Comparison of ENCODE assay signal across 24 mouse cellular contexts in genomic region chr3:101824338-101824737, GRCm38 (mm10). TPM values are rescaled to one million over a fixed set of nuclear protein-coding genes. Genes with fewer than 3 reads are reported as not detected.
DNase-seq lines count a peak whose midpoint lies in the region; ATAC-seq and TF ChIP-seq lines count a peak whose summit lies in the region.
"Had no signal": no experiment of that assay in that cellular context is flagged by ENCODE, and none has a peak within 500 bp of the region (broad histone marks: within the 10 kb centered on the region; RNA-seq: fewer than 3 reads in every experiment).

No protein-coding gene starts in this region.

- peak; percentile 87 for DNase-seq in kidney, adult 2 months
- DNase-seq in kidney, postnatal 10 days, result peak; percentile 30
- DNase-seq in adrenal gland, adult 8-10 months, result no peak
- no peak for DNase-seq in adrenal gland, postnatal 10 days
- DNase-seq in embryo, embryonic 10.5 days (ENCODE audit: low spot score), result no peak
- DNase-seq: adrenal gland, postnatal 36 days; cerebellum, adult 2 months; embryo, embryonic 11 days; gastrocnemius, postnatal 14 days; heart, adult 2 months; heart, postnatal 14 days had no signal

- no peaks in the 10 kb centered on the region for H3K27me3 ChIP-seq in kidney, adult 2 months (replicated peaks; ENCODE audit: control insufficient read depth, insufficient read depth, low read length)
- no peaks in the 10 kb centered on the region for H3K27me3 ChIP-seq in kidney, embryonic 16.5 days (ENCODE audit: insufficient read depth, low read length)
- H3K27me3 ChIP-seq in intestine, postnatal 0 days (replicated peaks; ENCODE audit: control insufficient read depth, insufficient read depth, low read length), result no peaks in the 10 kb centered on the region
- H3K27me3 ChIP-seq: CH12.LX; embryonic facial prominence, embryonic 15.5 days; heart, embryonic 15.5 days; hindbrain, embryonic 13.5 days; Patski had no signal

- 48% methylated on average over 9 of the region's 9 CpGs for WGBS in kidney, adult 2 months
- 82% methylated on average over 9 of the region's 9 CpGs for WGBS in kidney, embryonic 16.5 days
- 43% methylated on average over 9 of the region's 9 CpGs for WGBS in intestine, postnatal 0 days

- no peak overlapping the region for H3K4me3 ChIP-seq in kidney, adult 2 months (ENCODE audit: insufficient read depth, low read depth, low read length)
- H3K4me3 ChIP-seq in kidney, embryonic 16.5 days (ENCODE audit: low read length), result no peak overlapping the region
- H3K4me3 ChIP-seq in intestine, postnatal 0 days (ENCODE audit: low read depth, low read length), result no peak overlapping the region
- H3K4me3 ChIP-seq: embryonic facial prominence, embryonic 15.5 days; erythroblast, embryonic 14.5 days; forebrain, embryonic 10.5 days; heart, adult 2 months; heart, embryonic 15.5 days; hindbrain, embryonic 13.5 days had no signal

- no peak for TF ChIP-seq CTCF in kidney, adult 2 months (conservative IDR thresholded peaks at IDR 0.05; ENCODE audit: insufficient read depth, insufficient read length, low read depth, low read length)
- TF ChIP-seq CTCF in intestine, postnatal 0 days (IDR thresholded peaks at IDR 0.05; ENCODE audit: low read depth), result no peak

- H3K9me3 ChIP-seq in kidney, embryonic 16.5 days (ENCODE audit: low read length), result peaks cover 3% of the 10 kb centered on the region; the same call in 1 of the 2 replicates
- H3K9me3 ChIP-seq in intestine, postnatal 0 days (ENCODE audit: control insufficient read depth), result no peaks in the 10 kb centered on the region
- H3K9me3 ChIP-seq: embryonic facial prominence, embryonic 15.5 days; forebrain, embryonic 10.5 days; heart, embryonic 15.5 days; hindbrain, embryonic 13.5 days had no signal

- H3K27ac ChIP-seq in kidney, adult 2 months (ENCODE audit: insufficient read depth, low read depth, low read length), result peak overlapping the region; percentile 15; the same call in 1 of the 2 replicates
- H3K27ac ChIP-seq in kidney, embryonic 16.5 days (ENCODE audit: low read length), result no peak overlapping the region
- peak overlapping the region; percentile 15; the same call in 1 of the 2 replicates for H3K27ac ChIP-seq in intestine, postnatal 0 days (ENCODE audit: low read depth, low read length)
- H3K27ac ChIP-seq: embryonic facial prominence, embryonic 15.5 days; forebrain, embryonic 10.5 days; heart, adult 2 months; heart, embryonic 15.5 days; hindbrain, embryonic 13.5 days had no signal

- H3K4me1 ChIP-seq in kidney, adult 2 months (ENCODE audit: control insufficient read depth, insufficient read depth, low read length), result peaks cover 10% of the 10 kb centered on the region; the same call in 1 of the 2 replicates
- H3K4me1 ChIP-seq in kidney, embryonic 16.5 days (ENCODE audit: insufficient read depth, low read length), result no peaks in the 10 kb centered on the region
- peaks cover 7% of the 10 kb centered on the region; the same call in 1 of the 2 replicates for H3K4me1 ChIP-seq in intestine, postnatal 0 days (replicated peaks; ENCODE audit: control insufficient read depth, insufficient read depth, low read length)
- H3K4me1 ChIP-seq: heart, embryonic 15.5 days; hindbrain, embryonic 13.5 days had no signal

- no peak for TF ChIP-seq POLR2A in kidney, adult 2 months (IDR thresholded peaks at IDR 0.05; ENCODE audit: low read depth, low read length)

- H3K4me2 ChIP-seq in kidney, embryonic 16.5 days (replicated peaks; ENCODE audit: low read depth, low read length), result no peak overlapping the region
- 0 out of 2 replicates have a peak overlapping the region, but pooled peaks have one; percentile 27 for H3K4me2 ChIP-seq in intestine, postnatal 0 days (replicated peaks; ENCODE audit: low read depth)
- H3K4me2 ChIP-seq: embryonic facial prominence, embryonic 15.5 days; heart, embryonic 11.5 days; heart, embryonic 15.5 days; hindbrain, embryonic 13.5 days had no signal

- no peaks in the 10 kb centered on the region for H3K36me3 ChIP-seq in kidney, adult 2 months (ENCODE audit: control insufficient read depth, insufficient read depth, low read length)
- no peaks in the 10 kb centered on the region for H3K36me3 ChIP-seq in kidney, embryonic 16.5 days (ENCODE audit: insufficient read depth, low read length)
- H3K36me3 ChIP-seq in intestine, postnatal 0 days (ENCODE audit: control insufficient read depth, insufficient read depth), result no peaks in the 10 kb centered on the region
- H3K36me3 ChIP-seq: embryonic facial prominence, embryonic 15.5 days; forebrain, embryonic 10.5 days; heart, embryonic 15.5 days; hindbrain, embryonic 13.5 days had no signal

- no peak for ATAC-seq in kidney, embryonic 16.5 days (ENCODE audit: low FRiP score, low TSS enrichment)
- peak; percentile 51 for ATAC-seq in intestine, postnatal 0 days
- ATAC-seq: activated CD4-positive, CD25-positive, alpha-beta regulatory T cell, adult 4 months; forebrain, embryonic 14.5 days; Patski had no signal

- H3K9ac ChIP-seq in kidney, embryonic 16.5 days (replicated peaks; ENCODE audit: low read length), result no peak overlapping the region
- H3K9ac ChIP-seq in intestine, postnatal 0 days (ENCODE audit: low read depth, low read length), result no peak overlapping the region
- H3K9ac ChIP-seq: embryonic facial prominence, embryonic 15.5 days; heart, embryonic 15.5 days; hindbrain, embryonic 13.5 days had no signal

RNA-seq across cellular contexts. Expression of gene Mab21l3, which starts 24.4 kb away (rescaled TPM):
- polyA plus RNA-seq in kidney, adult 2 months (2012; rRNA removed), result 1.8 TPM in 2 replicates
- 0.78 and 1.0 TPM in 2 replicates for polyA plus RNA-seq in kidney, embryonic 16.5 days (2015; fragmentation: Nextera tagmentation; extraction: Ambion mirVana)
- 0.16 and 0.17 TPM in 2 replicates for polyA plus RNA-seq in intestine, postnatal 0 days (2015; fragmentation: Nextera tagmentation; extraction: Ambion mirVana)
- total RNA-seq in adrenal gland, adult 8-10 months (2022), result 1 to 10 TPM in 2 of 4 experiments, under 1 TPM in 1, not detected in 1; 0.35 to 2.2 (median 1.5) TPM
- total RNA-seq in adrenal gland, postnatal 10 days (2021), result under 1 TPM; 0.24 to 0.48 TPM
- total RNA-seq: gastrocnemius, postnatal 14 days; heart, adult 2 months; heart, postnatal 14 days; hematopoietic stem cell, adult 5-6 weeks had no signal
- polyA plus RNA-seq: activated CD4-positive, CD25-positive, alpha-beta regulatory T cell, adult 4 months; erythroblast, embryonic 14.5 days had no signal

Comparison
In these comparisons a context has a peak if more than half of its experiments do, and no peak if none do; other contexts are left out.
1. DNase-seq: peak in kidney, adult 2 months (single experiment) and kidney, postnatal 10 days (single experiment); none in adrenal gland, adult 8-10 months (single experiment), adrenal gland, postnatal 10 days (single experiment) and embryo, embryonic 10.5 days (single experiment).